Mouse (Mus musculus) ES-Bruce4 (cell line): Measurements from ENCODE around the gene Tmem251.

Experiments
- CTCF ChIP-seq: IDR thresholded peaks from one replicate; pipeline ENCODE4 v1.8.1; 2011; ENCODE audit warnings: low read depth, low read length
- EP300 ChIP-seq: IDR thresholded peaks from 2 replicates; pipeline ENCODE4 v1.6.1; 2011; ENCODE audit warnings: low read depth, low read length; ENCODE audit not compliant: insufficient read depth

- no peak for TF ChIP-seq CTCF
- TF ChIP-seq EP300: no peak
Measured at GRCm38 (mm10) chr12:102713153-102713865, 30.3 kb upstream of the Tmem251 start.
